Mouse (Mus musculus): ENCODE measurements around the gene Gm7075. TPM values are rescaled to one million over a fixed set of nuclear protein-coding genes. Genes with fewer than 3 reads are reported as not detected.

Gm7075 gene
- polyA plus RNA-seq, 1 experiment from 2014 or later = 0.63 TPM

DNA sequence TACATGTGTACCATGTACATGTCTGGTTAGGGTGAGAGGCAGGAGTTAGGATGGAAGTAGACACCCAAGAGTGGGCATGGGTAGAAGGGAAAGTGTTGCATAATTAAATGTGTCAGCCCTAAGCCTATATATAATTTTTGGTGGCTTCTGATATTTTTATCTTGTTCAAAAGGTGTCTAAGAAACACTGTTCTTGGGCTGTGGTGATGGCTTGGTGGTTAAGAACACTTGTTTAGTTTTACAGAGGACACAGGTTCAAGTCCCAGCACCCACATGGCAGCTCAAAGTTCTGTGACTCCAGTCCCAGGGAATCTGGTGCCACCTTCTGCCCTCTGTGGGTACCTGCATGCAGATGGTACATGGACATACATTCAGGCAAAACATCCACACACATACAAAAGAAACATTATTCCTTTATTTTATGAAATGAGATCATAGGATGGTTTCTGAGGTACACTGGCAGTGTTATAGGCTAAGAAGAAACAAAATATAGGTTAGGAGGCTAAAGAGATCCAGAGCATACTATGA lies 17.2 kb upstream of the Gm7075 start:
- H3K36me3 ChIP-seq (ENCODE audit: control insufficient read depth, insufficient read depth, low read length) = no peaks in the 10 kb centered on the region
- no peaks in the 10 kb centered on the region for H3K9me3 ChIP-seq (ENCODE audit: control insufficient read depth, low read length)
- no peak overlapping the region for H3K4me2 ChIP-seq (replicated peaks; ENCODE audit: low read depth, low read length)
- no peak for ATAC-seq (ENCODE audit: low FRiP score)
- H3K9ac ChIP-seq (ENCODE audit: low read depth, low read length) = no peak overlapping the region
- DNase-seq (ENCODE audit: low spot score) = no peak
- no peak overlapping the region for H3K27ac ChIP-seq (ENCODE audit: low read depth, low read length)
- H3K4me3 ChIP-seq (ENCODE audit: low read depth, low read length) = no peak overlapping the region
- no peaks in the 10 kb centered on the region for H3K27me3 ChIP-seq (ENCODE audit: control insufficient read depth, insufficient read depth, low read length)
- no peaks in the 10 kb centered on the region for H3K4me1 ChIP-seq (replicated peaks; ENCODE audit: control insufficient read depth, insufficient read depth, low read length)

DNA sequence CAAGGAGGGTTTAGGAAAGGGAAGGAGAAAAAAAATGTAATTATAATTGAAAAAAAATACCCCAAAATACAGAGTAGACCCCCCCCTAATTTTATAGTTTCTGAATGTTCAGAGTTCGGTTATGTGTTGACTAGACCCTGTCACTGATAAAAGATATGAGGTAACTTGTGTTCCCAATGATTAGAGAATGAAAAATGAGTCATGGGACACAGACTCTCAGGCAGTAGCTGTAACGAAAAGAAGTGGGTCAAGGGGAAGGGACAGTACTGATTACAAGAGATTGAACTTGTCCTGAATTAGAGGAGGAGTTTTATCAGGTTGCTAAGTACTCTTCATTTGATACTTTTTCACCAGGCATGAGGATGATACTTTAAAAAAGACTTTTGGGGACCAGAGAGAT lies 11.3 kb upstream of the Gm7075 start:
- H3K27ac ChIP-seq (ENCODE audit: low read depth, low read length) = no peak overlapping the region
- DNase-seq (ENCODE audit: low spot score) (no peak), ATAC-seq (ENCODE audit: low FRiP score) (no peak)
- no peaks in the 10 kb centered on the region for H3K27me3 ChIP-seq (ENCODE audit: control insufficient read depth, insufficient read depth, low read length)
- no peaks in the 10 kb centered on the region for H3K36me3 ChIP-seq (ENCODE audit: control insufficient read depth, insufficient read depth, low read length)
- no peaks in the 10 kb centered on the region for H3K4me1 ChIP-seq (replicated peaks; ENCODE audit: control insufficient read depth, insufficient read depth, low read length)
- WGBS = 84% methylated on average over 2 of the region's 2 CpGs
- no peak overlapping the region for H3K4me3 ChIP-seq (ENCODE audit: low read depth, low read length)
- H3K4me2 ChIP-seq (replicated peaks; ENCODE audit: low read depth, low read length) = no peak overlapping the region
- no peak overlapping the region for H3K9ac ChIP-seq (ENCODE audit: low read depth, low read length)
- H3K9me3 ChIP-seq (ENCODE audit: control insufficient read depth, low read length) = no peaks in the 10 kb centered on the region

DNA sequence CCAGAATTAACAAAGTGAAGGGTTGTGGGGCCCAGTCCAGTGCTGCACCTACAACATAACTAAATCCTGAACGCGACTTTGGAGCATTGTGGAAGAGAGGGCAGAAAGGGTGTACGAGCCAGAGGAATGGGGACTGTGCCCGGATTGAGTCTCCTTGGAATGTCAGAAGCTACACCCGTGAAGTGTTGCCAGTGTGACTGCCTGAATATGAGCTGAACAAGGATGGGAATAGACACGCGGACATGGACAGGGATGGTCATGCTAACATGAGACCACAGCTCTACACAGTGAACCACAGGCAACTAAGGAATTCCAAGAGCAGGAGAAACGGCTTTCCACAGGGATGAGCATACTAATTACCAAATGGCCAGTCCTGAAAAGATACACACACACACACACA lies 10.5 kb upstream of the Gm7075 start:
- Histone ChIP-seq H3K36me3 (ENCODE audit: control insufficient read depth, insufficient read depth, low read length) (no peaks in the 10 kb centered on the region), H3K4me3 (ENCODE audit: low read depth, low read length) (no peak overlapping the region), H3K27ac (ENCODE audit: low read depth, low read length) (no peak overlapping the region), H3K4me1 (replicated peaks; ENCODE audit: control insufficient read depth, insufficient read depth, low read length) (no peaks in the 10 kb centered on the region), H3K9ac (ENCODE audit: low read depth, low read length) (no peak overlapping the region), H3K9me3 (ENCODE audit: control insufficient read depth, low read length) (no peaks in the 10 kb centered on the region), H3K27me3 (ENCODE audit: control insufficient read depth, insufficient read depth, low read length) (no peaks in the 10 kb centered on the region), H3K4me2 (replicated peaks; ENCODE audit: low read depth, low read length) (no peak overlapping the region)
- no peak for ATAC-seq (ENCODE audit: low FRiP score)
- no peak for DNase-seq (ENCODE audit: low spot score)
- 88% methylated on average over 8 of the region's 8 CpGs for WGBS

DNA sequence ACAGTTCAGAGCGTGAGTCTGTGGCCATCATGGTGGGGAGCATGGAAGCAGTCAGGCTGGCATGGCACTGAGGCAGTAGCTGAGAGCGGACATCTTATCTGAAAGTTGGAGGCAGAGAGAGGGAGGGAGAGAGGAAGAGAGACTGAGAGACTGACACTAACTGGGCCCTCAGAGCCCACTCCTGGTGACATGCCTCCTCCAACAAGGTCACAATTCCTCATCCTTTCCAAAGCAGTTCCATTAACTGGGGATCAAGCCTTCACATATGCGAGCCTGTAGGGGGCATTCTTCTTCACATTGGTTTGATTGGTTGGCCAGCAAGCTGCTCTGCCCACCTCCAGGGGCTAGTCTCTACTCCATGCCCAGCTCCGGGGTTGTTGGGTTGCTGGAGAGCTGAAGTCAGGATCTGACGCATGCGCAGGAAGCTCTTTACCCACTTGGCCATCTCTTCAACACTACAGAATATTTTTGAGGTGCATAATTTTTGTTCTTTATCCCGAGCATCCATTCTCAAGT lies 9.7 kb upstream of the Gm7075 start:
- no peak overlapping the region for H3K4me2 ChIP-seq (replicated peaks; ENCODE audit: low read depth, low read length)
- no peaks in the 10 kb centered on the region for H3K27me3 ChIP-seq (ENCODE audit: control insufficient read depth, insufficient read depth, low read length)
- DNase-seq (ENCODE audit: low spot score) = no peak

DNA sequence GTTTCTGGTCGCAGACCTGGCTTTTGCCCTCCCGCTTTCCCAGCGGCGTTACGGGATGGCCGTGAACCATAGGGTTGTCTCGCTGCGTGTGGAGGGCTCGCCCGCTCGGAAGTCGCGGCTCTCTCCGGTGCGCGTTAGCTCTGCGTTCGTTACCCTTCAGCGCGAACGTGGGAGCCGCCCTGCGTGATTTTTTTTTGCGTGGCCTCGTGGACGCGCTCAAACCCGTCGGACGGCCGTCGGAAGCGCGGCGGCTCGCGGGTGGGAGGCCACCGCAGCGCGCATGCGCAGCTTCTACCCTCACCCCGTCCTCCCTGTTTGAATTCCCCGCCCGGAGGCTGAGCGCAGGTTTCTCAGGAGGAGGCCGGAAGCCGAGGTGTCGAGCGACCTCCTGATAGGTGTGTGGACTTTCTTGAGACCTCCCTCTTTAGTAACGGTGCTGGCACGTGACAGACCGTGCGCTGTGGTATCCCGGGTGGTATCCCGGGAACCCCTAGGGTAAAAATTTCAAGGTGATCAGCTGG lies 8.3 kb upstream of the Gm7075 start, which contains the start of gene Ctnna3:
Gene Ctnna3, plus strand, starts transcription at position 314 of the 521 bp plus-strand sequence.
- H3K36me3 ChIP-seq (ENCODE audit: control insufficient read depth, insufficient read depth, low read length) = no peaks in the 10 kb centered on the region
- no peaks in the 10 kb centered on the region for H3K27me3 ChIP-seq (ENCODE audit: control insufficient read depth, insufficient read depth, low read length)
- peak within 1 kb of the TSS; percentile 82 for H3K4me2 ChIP-seq (replicated peaks; ENCODE audit: low read depth, low read length)
- H3K4me3 ChIP-seq (ENCODE audit: low read depth, low read length) = peak within 1 kb of the TSS; percentile 76
- H3K4me1 ChIP-seq (replicated peaks; ENCODE audit: control insufficient read depth, insufficient read depth, low read length) = no peaks in the 10 kb centered on the region
- DNase-seq (ENCODE audit: low spot score) = peak; percentile 93
- no peaks in the 10 kb centered on the region for H3K9me3 ChIP-seq (ENCODE audit: control insufficient read depth, low read length)
- ATAC-seq (ENCODE audit: low FRiP score) = peak; percentile 98
- peak within 1 kb of the TSS; percentile 30; the same call in 1 of the 2 replicates for H3K27ac ChIP-seq (ENCODE audit: low read depth, low read length)
- WGBS = under 1% methylated on average over 55 of the region's 55 CpGs
- peak within 1 kb of the TSS; percentile 70 for H3K9ac ChIP-seq (ENCODE audit: low read depth, low read length)

More for the DNA sequence above, 9.7 kb upstream of the Gm7075 start:
- Histone ChIP-seq H3K4me1 (replicated peaks; ENCODE audit: control insufficient read depth, insufficient read depth, low read length) (no peaks in the 10 kb centered on the region), H3K9ac (ENCODE audit: low read depth, low read length) (no peak overlapping the region), H3K27ac (ENCODE audit: low read depth, low read length) (no peak overlapping the region), H3K4me3 (ENCODE audit: low read depth, low read length) (no peak overlapping the region), H3K36me3 (ENCODE audit: control insufficient read depth, insufficient read depth, low read length) (no peaks in the 10 kb centered on the region), H3K9me3 (ENCODE audit: control insufficient read depth, low read length) (no peaks in the 10 kb centered on the region)
- ATAC-seq (ENCODE audit: low FRiP score) = no peak
- 90% methylated on average over 7 of the region's 7 CpGs for WGBS

DNA sequence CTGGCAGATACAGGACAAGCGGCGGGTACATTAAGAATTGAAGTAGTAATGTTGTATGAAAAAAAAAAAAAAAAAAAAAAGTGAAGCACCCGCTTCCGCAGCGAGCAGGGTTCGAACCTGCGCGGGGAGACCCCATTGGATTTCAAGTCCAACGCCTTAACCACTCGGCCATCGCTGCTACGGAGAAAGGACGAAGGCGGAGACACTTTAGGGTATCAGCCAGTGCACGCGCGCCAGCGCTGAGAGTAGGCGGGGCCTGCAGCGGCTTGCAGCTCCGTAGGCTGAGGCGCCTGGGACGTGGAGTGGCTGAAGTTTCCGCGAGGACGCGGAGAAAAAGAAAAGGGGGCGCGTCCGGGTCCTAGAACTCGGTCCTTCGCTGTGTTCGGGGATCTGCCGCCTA lies 7.8 kb upstream of the Gm7075 start:
- Histone ChIP-seq H3K27ac (ENCODE audit: low read depth, low read length) (peak overlapping the region; percentile 30; the same call in 1 of the 2 replicates), H3K27me3 (ENCODE audit: control insufficient read depth, insufficient read depth, low read length) (no peaks in the 10 kb centered on the region), H3K9me3 (ENCODE audit: control insufficient read depth, low read length) (no peaks in the 10 kb centered on the region), H3K4me1 (replicated peaks; ENCODE audit: control insufficient read depth, insufficient read depth, low read length) (no peaks in the 10 kb centered on the region), H3K4me2 (replicated peaks; ENCODE audit: low read depth, low read length) (peak overlapping the region; percentile 82), H3K36me3 (ENCODE audit: control insufficient read depth, insufficient read depth, low read length) (no peaks in the 10 kb centered on the region), H3K4me3 (ENCODE audit: low read depth, low read length) (peak overlapping the region; percentile 76), H3K9ac (ENCODE audit: low read depth, low read length) (peak overlapping the region; percentile 70)
- WGBS = under 1% methylated on average over 31 of the region's 34 CpGs
- DNase-seq (ENCODE audit: low spot score) (peak; percentile 99), ATAC-seq (ENCODE audit: low FRiP score) (peak; percentile 94)

DNA sequence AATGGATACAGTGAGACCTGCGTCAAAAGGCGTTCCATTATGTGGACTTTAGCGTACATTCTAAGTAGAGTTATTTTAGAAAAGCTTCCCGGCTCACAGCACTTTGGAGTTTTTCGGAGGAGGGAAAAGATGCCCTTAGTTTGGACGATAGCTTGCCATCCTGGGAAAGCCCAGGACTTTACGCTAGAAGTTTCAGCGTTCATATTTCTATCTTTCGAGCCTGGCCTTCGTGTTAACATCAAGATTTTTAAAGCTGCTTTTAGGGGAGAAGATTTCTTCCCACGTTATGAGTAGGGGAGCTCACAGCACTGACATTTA lies 7.4 kb upstream of the Gm7075 start:
- Histone ChIP-seq H3K27ac (ENCODE audit: low read depth, low read length) (no peak overlapping the region), H3K36me3 (ENCODE audit: control insufficient read depth, insufficient read depth, low read length) (no peaks in the 10 kb centered on the region), H3K4me3 (ENCODE audit: low read depth, low read length) (peak overlapping the region; percentile 76), H3K9ac (ENCODE audit: low read depth, low read length) (peak overlapping the region; percentile 50; the same call in 1 of the 2 replicates), H3K4me1 (replicated peaks; ENCODE audit: control insufficient read depth, insufficient read depth, low read length) (no peaks in the 10 kb centered on the region), H3K9me3 (ENCODE audit: control insufficient read depth, low read length) (no peaks in the 10 kb centered on the region), H3K27me3 (ENCODE audit: control insufficient read depth, insufficient read depth, low read length) (no peaks in the 10 kb centered on the region), H3K4me2 (replicated peaks; ENCODE audit: low read depth, low read length) (peak overlapping the region; percentile 82)
- WGBS = 5% methylated on average over 11 of the region's 11 CpGs
- DNase-seq (ENCODE audit: low spot score) = peak; percentile 58
- ATAC-seq (ENCODE audit: low FRiP score) = no peak

DNA sequence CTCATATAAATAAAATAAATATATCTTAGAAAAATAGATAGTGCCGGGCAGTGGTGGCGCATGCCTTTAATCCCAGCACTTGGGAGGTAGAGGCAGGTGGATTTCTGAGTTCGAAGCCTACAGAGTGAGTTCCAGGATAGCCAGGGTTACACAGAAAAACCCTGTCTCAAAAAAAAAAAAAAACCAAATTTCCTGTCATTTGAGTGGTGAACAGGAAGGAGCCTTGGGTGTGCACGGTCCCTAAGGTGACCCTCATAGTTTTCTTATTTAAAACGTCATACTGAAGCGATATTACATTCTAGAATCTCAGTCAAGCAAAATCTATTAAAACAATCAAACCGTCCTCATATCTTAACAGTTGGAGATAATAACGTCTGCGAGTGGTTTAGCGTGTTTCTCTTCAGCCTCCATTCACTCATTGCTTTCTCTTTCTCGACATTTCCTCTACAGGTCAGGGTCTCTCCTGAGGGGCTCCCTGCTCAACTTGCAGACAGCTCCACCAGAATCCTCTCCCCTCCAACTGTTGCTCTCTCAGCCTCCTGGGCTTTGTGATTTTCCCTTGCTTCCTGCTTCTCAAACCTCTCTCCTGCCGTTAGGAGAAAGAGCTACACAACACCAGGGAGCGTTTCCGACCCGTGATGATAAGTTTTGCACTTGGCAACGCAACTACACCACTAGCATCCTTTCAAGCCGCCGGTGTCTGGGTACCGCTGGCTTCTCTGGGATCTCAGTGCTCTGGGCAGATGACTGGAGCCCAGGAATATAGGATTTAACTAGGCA lies 6.8 kb upstream of the Gm7075 start:
- Histone ChIP-seq H3K9ac (ENCODE audit: low read depth, low read length) (peak overlapping the region; percentile 50; the same call in 1 of the 2 replicates), H3K27me3 (ENCODE audit: control insufficient read depth, insufficient read depth, low read length) (no peaks in the 10 kb centered on the region), H3K36me3 (ENCODE audit: control insufficient read depth, insufficient read depth, low read length) (no peaks in the 10 kb centered on the region), H3K4me3 (ENCODE audit: low read depth, low read length) (peak overlapping the region; percentile 76), H3K4me2 (replicated peaks; ENCODE audit: low read depth, low read length) (peak overlapping the region; percentile 82), H3K9me3 (ENCODE audit: control insufficient read depth, low read length) (no peaks in the 10 kb centered on the region), H3K4me1 (replicated peaks; ENCODE audit: control insufficient read depth, insufficient read depth, low read length) (no peaks in the 10 kb centered on the region), H3K27ac (ENCODE audit: low read depth, low read length) (no peak overlapping the region)
- no peak for ATAC-seq (ENCODE audit: low FRiP score)
- 28% methylated on average over 19 of the region's 19 CpGs for WGBS
- DNase-seq (ENCODE audit: low spot score) = peak; percentile 59

Data from hindbrain, embryonic 11.5 days (tissue).